Mouse (Mus musculus) limb, embryonic 11.5 days (tissue): ENCODE data around the gene Saa1. TPM values are rescaled to one million over a fixed set of nuclear protein-coding genes. Genes with fewer than 3 reads are reported as not detected.
"Not testable (repeated sequence)": the region's sequence is repeated elsewhere in the genome, so short reads cannot be mapped to it uniquely, and the experiment has no call there.

Experiments
- ATAC-seq: fragments of 200-750 bp; cut with Nextera tagmentation; 2 replicates; pipeline ENCODE4 v1.8.0; 2017; ENCODE audit warnings: low read depth; ENCODE audit not compliant: insufficient number of reproducible peaks, low FRiP score, low TSS enrichment
- DNase-seq: peaks from one replicate; pipeline ENCODE4 v3.0.0-alpha.2; 2015; ENCODE audit warnings: low spot score
- H3K27ac ChIP-seq: fragments of 300-500 bp; sonication (generic); replicated peaks from 2 replicates; pipeline ENCODE4 v1.5.1; 2014; ENCODE audit warnings: low read depth, mild to moderate bottlenecking, low read length
- H3K27me3 ChIP-seq: fragments of 300-500 bp; sonication (generic); 2 replicates; pipeline ENCODE4 v1.6.1; 2014; ENCODE audit warnings: mild to moderate bottlenecking, low read length, mixed read lengths; ENCODE audit not compliant: control insufficient read depth, insufficient read depth
- H3K36me3 ChIP-seq: fragments of 300-500 bp; sonication (generic); 2 replicates; pipeline ENCODE4 v1.6.1; 2014; ENCODE audit warnings: mild to moderate bottlenecking, low read length, moderate library complexity, mixed read lengths; ENCODE audit not compliant: control insufficient read depth, insufficient read depth
- H3K4me1 ChIP-seq: fragments of 300-500 bp; sonication (generic); 2 replicates; pipeline ENCODE4 v1.6.1; 2014; ENCODE audit warnings: low read length, mixed read lengths; ENCODE audit not compliant: control insufficient read depth, insufficient read depth
- H3K4me2 ChIP-seq: fragments of 300-500 bp; sonication (generic); 2 replicates; pipeline ENCODE4 v1.6.1; 2014; ENCODE audit warnings: low read depth, mild to moderate bottlenecking, moderate library complexity; ENCODE audit not compliant: severe bottlenecking
- H3K4me3 ChIP-seq: fragments of 300-500 bp; sonication (generic); 2 replicates; pipeline ENCODE4 v1.5.1; 2014; ENCODE audit warnings: low read depth, low read length
- H3K9ac ChIP-seq: fragments of 300-500 bp; sonication (generic); 2 replicates; pipeline ENCODE4 v1.6.1; 2014; ENCODE audit warnings: mild to moderate bottlenecking, low read length
- H3K9me3 ChIP-seq: fragments of 300-500 bp; sonication (generic); 2 replicates; pipeline ENCODE4 v1.6.1; 2016; ENCODE audit warnings: low read length; ENCODE audit not compliant: control insufficient read depth
- WGBS: fragments of 180-500 bp; shearing (Covaris S2); extraction: QIAGEN DNeasy Blood & Tissue Kit; methylation state at CpG from one replicate; pipeline ENCODE4 v1.1.7; 2014; 5-methylcytosine and 5-hydroxymethylcytosine counted together
- polyA plus RNA-seq: library from polyadenylated mRNA; unstranded; fragments of >200 nt; fragmentation: Nextera tagmentation; extraction: Ambion mirVana; gene quantifications from 2 replicates; pipeline ENCODE4 v1.2.1, GENCODE M21; 2014

The Saa1 gene
- polyA plus RNA-seq, 1 experiment from 2014 or later = not detected

- WGBS = 77% methylated on average over 3 of the region's 3 CpGs
- no peak for DNase-seq
- H3K4me1 ChIP-seq = no peaks in the 10 kb centered on the region
- no peak within 1 kb of the TSS for H3K27ac ChIP-seq
- H3K4me3 ChIP-seq = no peak within 1 kb of the TSS
- ATAC-seq = no peak
- H3K36me3 ChIP-seq = no peaks in the 10 kb centered on the region
- no peaks in the 10 kb centered on the region for H3K9me3 ChIP-seq
- H3K27me3 ChIP-seq = no peaks in the 10 kb centered on the region
- no peak within 1 kb of the TSS for H3K4me2 ChIP-seq
- H3K9ac ChIP-seq = no peak within 1 kb of the TSS
Measured at GRCm38 (mm10) chr7:46751490-46751889, 8.7 kb upstream of the Saa1 start, which contains the start of gene Saa2. Saa2 (plus strand) TSS chr7:46751790.

DNA sequence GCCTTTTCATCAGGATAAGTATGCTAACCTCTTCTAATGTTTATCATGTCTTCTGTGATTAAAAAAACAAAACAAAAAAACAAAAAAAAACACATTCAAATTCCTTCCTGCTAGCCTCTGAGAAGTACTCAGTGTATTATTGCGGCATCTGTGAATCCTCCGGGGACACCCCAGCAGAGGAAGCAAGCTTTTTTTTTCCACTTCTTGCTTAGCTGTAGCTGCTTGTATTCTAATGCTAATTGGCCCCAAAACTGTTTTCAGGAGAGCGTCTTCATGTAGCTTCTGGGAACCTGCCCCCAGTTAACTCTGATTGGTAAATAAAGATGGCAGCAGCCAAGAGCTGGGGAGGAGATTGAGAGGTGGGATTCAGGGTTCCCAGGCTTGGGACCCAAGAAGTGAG lies 5.7 kb upstream of the Saa1 start:
- H3K4me2 ChIP-seq = no peak overlapping the region
- H3K9me3 ChIP-seq = no peaks in the 10 kb centered on the region
- no peaks in the 10 kb centered on the region for H3K27me3 ChIP-seq
- H3K27ac ChIP-seq = no peak overlapping the region
- H3K9ac ChIP-seq = no peak overlapping the region
- H3K4me3 ChIP-seq = no peak overlapping the region
- no peaks in the 10 kb centered on the region for H3K36me3 ChIP-seq
- no peak for DNase-seq
- ATAC-seq = no peak
- 64% methylated on average over 3 of the region's 3 CpGs for WGBS
- no peaks in the 10 kb centered on the region for H3K4me1 ChIP-seq

GRCm38 (mm10) chr7:46746381-46746780 lies 3.6 kb upstream of the Saa1 start:
- WGBS = 52% methylated on average over 7 of the region's 7 CpGs
- no peaks in the 10 kb centered on the region for H3K9me3 ChIP-seq
- DNase-seq (no peak), ATAC-seq (no peak)
- H3K4me1 ChIP-seq = no peaks in the 10 kb centered on the region
- H3K27me3 ChIP-seq = no peaks in the 10 kb centered on the region
- H3K9ac ChIP-seq = no peak overlapping the region
- H3K4me2 ChIP-seq = no peak overlapping the region
- H3K4me3 ChIP-seq = no peak overlapping the region
- H3K27ac ChIP-seq = no peak overlapping the region
- H3K36me3 ChIP-seq = no peaks in the 10 kb centered on the region

GRCm38 (mm10) chr7:46745816-46746215 lies 3.0 kb upstream of the Saa1 start:
- H3K4me1 ChIP-seq = no peaks in the 10 kb centered on the region
- no peaks in the 10 kb centered on the region for H3K9me3 ChIP-seq
- H3K9ac ChIP-seq = no peak overlapping the region
- H3K27ac ChIP-seq = no peak overlapping the region
- no peak for DNase-seq
- 63% methylated on average over 3 of the region's 3 CpGs for WGBS
- H3K36me3 ChIP-seq = no peaks in the 10 kb centered on the region
- H3K4me3 ChIP-seq = no peak overlapping the region
- H3K4me2 ChIP-seq = no peak overlapping the region
- H3K27me3 ChIP-seq = no peaks in the 10 kb centered on the region
- no peak for ATAC-seq

DNA sequence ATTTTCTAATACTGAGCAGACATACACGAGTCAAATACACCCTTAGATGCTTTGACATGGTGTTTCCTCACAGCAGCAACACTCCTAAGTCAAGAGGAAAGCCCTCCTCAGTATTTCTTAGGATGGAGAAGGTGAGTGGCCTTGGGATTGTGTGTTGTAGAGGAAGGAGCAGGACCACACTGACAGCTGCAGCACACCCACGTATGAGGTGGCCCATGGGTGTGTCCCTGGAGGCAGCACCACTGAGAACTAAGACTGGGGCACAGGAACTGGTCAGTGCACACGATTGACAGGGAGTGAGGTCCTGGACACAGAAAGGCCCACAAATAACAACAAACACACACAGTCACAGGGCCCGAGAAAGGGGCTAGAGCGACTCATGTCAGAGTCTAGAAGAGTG lies 2.7 kb downstream of the Saa1 start:
- H3K4me3 ChIP-seq, H3K9ac ChIP-seq, ATAC-seq, H3K27me3 ChIP-seq, H3K9me3 ChIP-seq, DNase-seq, H3K36me3 ChIP-seq, H3K4me1 ChIP-seq, H3K27ac ChIP-seq, H3K4me2 ChIP-seq: not testable (repeated sequence)
- 84% methylated on average over 5 of the region's 5 CpGs for WGBS

GRCm38 (mm10) chr7:46738561-46739460 lies 4.0 kb downstream of the Saa1 start:
- H3K36me3 ChIP-seq = no peaks in the 10 kb centered on the region
- H3K4me2 ChIP-seq = no peak overlapping the region
- no peaks in the 10 kb centered on the region for H3K4me1 ChIP-seq
- no peak overlapping the region for H3K4me3 ChIP-seq
- H3K9me3 ChIP-seq = no peaks in the 10 kb centered on the region
- ATAC-seq (no peak), DNase-seq (no peak)
- 82% methylated on average over 12 of the region's 12 CpGs for WGBS
- no peak overlapping the region for H3K9ac ChIP-seq
- H3K27me3 ChIP-seq = no peaks in the 10 kb centered on the region
- H3K27ac ChIP-seq = no peak overlapping the region

DNA sequence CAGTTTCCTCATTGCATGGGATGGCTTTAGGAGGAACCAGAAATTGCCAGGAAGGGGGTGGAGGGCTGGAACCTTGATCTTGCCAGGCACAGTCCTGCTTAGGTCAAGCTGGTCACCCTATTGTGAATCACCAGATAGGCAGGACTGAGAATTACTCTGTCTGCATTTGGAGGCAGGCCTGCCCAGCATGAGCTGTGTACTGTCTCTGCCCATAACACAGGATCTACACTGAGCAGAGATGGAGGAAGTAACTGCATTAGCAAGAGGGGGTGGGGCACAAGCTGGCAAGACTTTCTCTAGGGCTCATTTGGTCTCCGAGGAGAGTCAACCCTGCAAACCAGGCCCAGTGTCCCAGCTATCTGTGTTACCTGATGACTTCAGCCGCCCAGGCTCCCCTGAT lies 7.8 kb downstream of the Saa1 start:
- no peak overlapping the region for H3K9ac ChIP-seq
- H3K9me3 ChIP-seq = no peaks in the 10 kb centered on the region
- H3K27me3 ChIP-seq = no peaks in the 10 kb centered on the region
- no peak overlapping the region for H3K4me3 ChIP-seq
- no peak for ATAC-seq
- H3K36me3 ChIP-seq = no peaks in the 10 kb centered on the region
- no peak for DNase-seq
- H3K27ac ChIP-seq = no peak overlapping the region
- H3K4me2 ChIP-seq = no peak overlapping the region
- WGBS = 69% methylated on average over 2 of the region's 2 CpGs
- no peaks in the 10 kb centered on the region for H3K4me1 ChIP-seq

DNA sequence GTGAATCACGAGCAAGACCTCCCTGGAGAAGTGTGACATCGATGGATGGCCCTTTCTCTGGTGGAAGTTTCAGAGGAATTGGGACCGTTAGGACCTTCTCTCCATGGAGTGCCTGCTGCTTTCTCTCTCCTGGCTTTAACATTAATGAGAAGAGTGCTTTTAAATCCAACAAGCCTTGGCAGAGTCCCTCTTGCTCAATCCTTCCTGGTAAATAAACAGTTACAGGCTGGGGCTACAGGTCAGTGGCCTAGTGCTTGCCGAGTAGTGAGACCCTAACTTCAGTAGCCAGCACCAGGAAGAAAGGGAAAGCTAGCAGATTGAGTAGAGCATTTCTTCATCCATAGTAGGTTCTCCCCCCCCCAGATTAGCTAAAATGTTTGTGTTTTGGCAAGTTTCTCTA lies 10.3 kb downstream of the Saa1 start, which contains the start of gene Saa4:
Gene Saa4 (minus strand): TSS at position 146 of the 400 bp plus-strand sequence.
- ATAC-seq = no peak
- Histone ChIP-seq H3K4me1 (no peaks in the 10 kb centered on the region), H3K4me2 (no peak within 1 kb of the TSS), H3K9ac (no peak within 1 kb of the TSS), H3K27me3 (no peaks in the 10 kb centered on the region), H3K4me3 (no peak within 1 kb of the TSS), H3K27ac (no peak within 1 kb of the TSS), H3K9me3 (no peaks in the 10 kb centered on the region), H3K36me3 (no peaks in the 10 kb centered on the region)
- no peak for DNase-seq
- 78% methylated on average over 4 of the region's 4 CpGs for WGBS
